Mouse (Mus musculus): Measurements from ENCODE around the gene Zfhx2.

DNA sequence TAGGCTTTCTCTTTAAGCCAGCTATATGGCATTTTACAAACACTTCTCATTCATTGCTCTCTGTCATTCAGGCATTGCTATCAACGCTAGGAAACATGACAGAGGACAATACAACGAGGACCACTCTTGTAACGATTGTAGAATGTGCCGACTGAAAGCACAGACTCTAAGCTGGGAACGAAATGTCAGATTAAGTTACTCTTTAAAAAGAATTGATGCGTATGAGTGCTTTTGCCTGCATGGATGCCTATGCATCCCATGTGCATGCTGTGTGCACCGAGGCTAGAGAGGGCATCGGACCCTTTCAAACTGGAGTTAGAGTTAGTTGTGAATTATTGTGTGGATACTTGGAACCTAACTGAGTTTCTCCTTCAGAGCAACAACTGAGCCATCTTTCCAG lies 43.6 kb upstream of the Zfhx2 start:
- TF ChIP-seq POLR2A (IDR thresholded peaks at IDR 0.05; ENCODE audit: insufficient read depth, low read depth, low read length) (no peak), CTCF (IDR thresholded peaks at IDR 0.05; ENCODE audit: insufficient read depth, low read depth, low read length) (no peak)

All from olfactory bulb, adult 2 months (tissue).